Mouse (Mus musculus) ES-E14 (cell line): ENCODE data around the gene Patz1. TPM values are rescaled to one million over a fixed set of nuclear protein-coding genes. Genes with fewer than 3 reads are reported as not detected.

Experiments
- DNase-seq: peaks from one replicate; pipeline ENCODE4 v3.0.0-alpha.2; 2013; ENCODE audit warnings: low read depth, low spot score
- H3K27ac ChIP-seq: 2 replicates; pipeline ENCODE4 v1.5.1; 2012; ENCODE audit warnings: low read depth, mild to moderate bottlenecking, low read length, moderate library complexity, mixed read lengths; ENCODE audit not compliant: poor library complexity, insufficient read depth, severe bottlenecking
- H3K36me3 ChIP-seq: 2 replicates; pipeline ENCODE4 v1.6.1; 2012; ENCODE audit warnings: mild to moderate bottlenecking, low read length, moderate library complexity, mixed read lengths; ENCODE audit not compliant: control insufficient read depth, poor library complexity, insufficient read depth, severe bottlenecking
- H3K4me1 ChIP-seq, 2 experiments: fragments of 150-350 bp in 1 of 2; sonication (generic) in 1 of 2; 2 replicates each; pipeline ENCODE4 v1.6.1; 2012; ENCODE audit warnings: low read length in 2 of 2, mild to moderate bottlenecking in 1 of 2, mixed read lengths in 1 of 2; ENCODE audit not compliant: control insufficient read depth in 2 of 2, insufficient read depth in 2 of 2, poor library complexity in 1 of 2
- H3K4me3 ChIP-seq, 2 experiments: fragments of 150-350 bp in 1 of 2; sonication (generic) in 1 of 2; 2 replicates each; pipeline ENCODE4 v1.5.1; 2012; ENCODE audit warnings: low read length in 2 of 2, low read depth in 1 of 2, mild to moderate bottlenecking in 1 of 2, mixed read lengths in 1 of 2; ENCODE audit not compliant: insufficient read depth in 1 of 2, poor library complexity in 1 of 2, severe bottlenecking in 1 of 2
- H3K9ac ChIP-seq: 2 replicates; pipeline ENCODE4 v1.6.1; 2012; ENCODE audit warnings: low read depth, mild to moderate bottlenecking, low read length, mixed read lengths; ENCODE audit not compliant: poor library complexity, insufficient read depth, severe bottlenecking
- H3K9me3 ChIP-seq: fragments of 150-350 bp; sonication (generic); 2 replicates; pipeline ENCODE4 v1.6.1; 2012; ENCODE audit warnings: low read depth, mild to moderate bottlenecking, low read length; ENCODE audit not compliant: control insufficient read depth, insufficient read depth
- CHD2 ChIP-seq: IDR thresholded peaks from 2 replicates; pipeline ENCODE4 v1.6.1; 2014; ENCODE audit warnings: mild to moderate bottlenecking, low read depth, low read length, inconsistent platforms
- HCFC1 ChIP-seq: IDR thresholded peaks from 2 replicates; pipeline ENCODE4 v1.6.1; 2012; ENCODE audit warnings: low read length, inconsistent platforms, borderline replicate concordance; ENCODE audit not compliant: insufficient read depth
- MAFK ChIP-seq: IDR thresholded peaks from 2 replicates; pipeline ENCODE4 v1.6.1; 2014; ENCODE audit warnings: mild to moderate bottlenecking, low read depth, low read length, inconsistent platforms; ENCODE audit not compliant: insufficient read depth
- ZC3H11A ChIP-seq: IDR thresholded peaks from 2 replicates; pipeline ENCODE4 v1.6.1; 2012; ENCODE audit warnings: low read depth, mild to moderate bottlenecking, inconsistent platforms, low read length, borderline replicate concordance
- ZNF384 ChIP-seq: IDR thresholded peaks from 2 replicates; pipeline ENCODE4 v1.6.1; 2012; ENCODE audit warnings: low read depth, low read length, inconsistent platforms
- in situ Hi-C, 2 experiments: fragments of 600-800 bp; cut with MboI; formaldehyde crosslinking; loops; one replicate each; pipeline ENCODE4 v1.15.1; 2025; ENCODE audit warnings: low sequenced_read_pairs in 2 of 2, inconsistent platforms in 1 of 2; ENCODE audit not compliant: unreplicated experiment in 2 of 2
- total RNA-seq: library from RNA; depleted of rRNA; stranded (reverse); fragments of 300-350 nt; gene quantifications from 2 replicates; pipeline ENCODE4 v1.2.3, GENCODE M21; 2012

Patz1 gene
- total RNA-seq, 1 experiment, result 61.8 TPM

DNA sequence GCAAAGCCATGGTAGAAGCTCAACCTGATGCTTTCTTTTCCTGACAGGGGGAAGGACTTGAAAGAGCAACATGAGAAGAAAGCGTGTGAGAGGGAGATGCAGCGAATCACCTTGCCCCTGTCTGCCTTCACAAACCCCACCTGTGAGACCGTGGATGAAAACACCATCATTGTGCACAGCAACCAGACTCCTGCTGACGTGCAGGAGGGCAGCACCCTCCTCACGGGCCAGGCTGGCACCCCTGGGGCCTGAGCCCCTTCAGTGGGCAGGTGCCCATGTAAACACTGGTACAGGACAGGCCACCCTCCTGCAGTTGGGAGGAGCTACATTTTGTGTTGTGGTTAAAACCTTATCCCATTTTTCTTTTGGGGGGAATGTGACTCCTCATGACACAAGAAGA is 52.8 kb downstream of the Patz1 start:
- no peak for DNase-seq
- no peak for TF ChIP-seq ZC3H11A

DNA sequence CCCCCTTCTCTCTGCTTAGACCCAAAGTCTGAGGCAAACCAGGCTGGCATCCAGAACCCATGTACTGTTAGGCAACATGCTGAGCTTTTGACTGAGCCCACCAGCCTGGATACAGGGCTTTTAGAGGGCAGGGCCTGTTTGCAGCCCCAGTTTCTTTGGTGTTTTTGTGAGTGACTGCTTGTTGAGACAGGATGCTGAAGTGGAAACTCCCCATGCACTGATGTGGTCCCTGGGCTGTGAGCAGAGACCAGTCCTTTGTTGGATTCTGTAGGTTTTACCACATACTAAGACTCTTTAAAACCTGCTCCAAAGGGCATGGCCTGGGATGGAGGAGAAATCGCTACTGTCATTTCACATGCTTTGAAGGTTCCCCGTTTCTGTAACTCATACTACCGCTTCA is 56.2 kb downstream of the Patz1 start:
- H3K4me1 ChIP-seq, result peaks cover 6 to 15% of the 10 kb centered on the region in 2 experiments
- TF ChIP-seq ZNF384, result no peak
- TF ChIP-seq HCFC1, result no peak
- no peak for TF ChIP-seq CHD2
- no peak for TF ChIP-seq MAFK
- no peak for TF ChIP-seq ZC3H11A
- no peak overlapping the region for H3K27ac ChIP-seq
- peaks cover 43% of the 10 kb centered on the region for H3K36me3 ChIP-seq
- H3K9me3 ChIP-seq, result no peaks in the 10 kb centered on the region
- in situ Hi-C loops, result no loop called here
- no peak overlapping the region for H3K9ac ChIP-seq
- no peak for DNase-seq
- no peak overlapping the region for H3K4me3 ChIP-seq

More for the DNA sequence above, 52.8 kb downstream of the Patz1 start:
- H3K9me3 ChIP-seq, result no peaks in the 10 kb centered on the region
- H3K36me3 ChIP-seq, result peaks cover 35% of the 10 kb centered on the region
- in situ Hi-C loops, result no loop called here
- H3K27ac ChIP-seq, result no peak overlapping the region
- no peak overlapping the region for H3K4me3 ChIP-seq
- H3K4me1 ChIP-seq, result peaks cover 2 to 12% of the 10 kb centered on the region in 2 experiments; a peak in 2 of 4 replicates
- H3K9ac ChIP-seq, result no peak overlapping the region

GRCm38 (mm10) chr11:3346351-3346750 is 57.7 kb downstream of the Patz1 start:
- Histone ChIP-seq H3K9me3 (no peaks in the 10 kb centered on the region), H3K36me3 (peaks cover 52% of the 10 kb centered on the region), H3K27ac (no peak overlapping the region), H3K4me3 (no peak overlapping the region), H3K9ac (no peak overlapping the region), H3K4me1 (peaks cover 6 to 18% of the 10 kb centered on the region in 2 experiments)
- no peak for DNase-seq
- no peak for TF ChIP-seq CHD2
- no peak for TF ChIP-seq ZNF384
- TF ChIP-seq MAFK, result no peak
- TF ChIP-seq HCFC1, result no peak
- no peak for TF ChIP-seq ZC3H11A
- in situ Hi-C loops, result no loop called here

- 0 out of 2 replicates have a peak, but pooled peaks have one; percentile 25 for TF ChIP-seq ZC3H11A
- TF ChIP-seq ZNF384, result no peak
- peak overlapping the region; percentile 73 for H3K27ac ChIP-seq
- peak overlapping the region; percentile 64; the same call in 1 of the 2 replicates for H3K9ac ChIP-seq
- peaks cover 6 to 18% of the 10 kb centered on the region in 2 experiments for H3K4me1 ChIP-seq
- H3K36me3 ChIP-seq, result peaks cover 55% of the 10 kb centered on the region
- peak; percentile 92 for DNase-seq
- no peaks in the 10 kb centered on the region for H3K9me3 ChIP-seq
- in situ Hi-C loops, result no loop called here
- 0 out of 4 replicates have a peak overlapping the region, but pooled peaks of 1 of the 2 experiments have one; percentile 5 for H3K4me3 ChIP-seq
These were observed 58.6 kb downstream of the Patz1 start for GRCm38 (mm10) chr11:3347091-3347834.

- H3K9ac ChIP-seq, result peak overlapping the region; percentile 64; the same call in 1 of the 2 replicates
- peak overlapping the region; percentile 73 for H3K27ac ChIP-seq
- no peak for DNase-seq
- H3K4me3 ChIP-seq, result no peak overlapping the region
- peaks cover 6 to 22% of the 10 kb centered on the region in 2 experiments for H3K4me1 ChIP-seq
- TF ChIP-seq MAFK (no peak), CHD2 (no peak), HCFC1 (no peak), ZC3H11A (no peak), ZNF384 (no peak)
- H3K36me3 ChIP-seq, result peaks cover 55% of the 10 kb centered on the region
- in situ Hi-C loops, result no loop called here
- H3K9me3 ChIP-seq, result no peaks in the 10 kb centered on the region
These were observed 59.1 kb downstream of the Patz1 start for GRCm38 (mm10) chr11:3347835-3348195.
